Mouse (Mus musculus): ENCODE results near the gene Slco3a1.

Slco3a1 gene

GRCm38 (mm10) chr7:74381051-74381450, 173.5 kb downstream of the Slco3a1 start:
- no peak for DNase-seq (ENCODE audit: low spot score)

GRCm38 (mm10) chr7:74377909-74378308, 176.7 kb downstream of the Slco3a1 start:
- DNase-seq (ENCODE audit: low spot score), result no peak

GRCm38 (mm10) chr7:74376397-74377044, 178.1 kb downstream of the Slco3a1 start:
- no peak for DNase-seq (ENCODE audit: low spot score)

- no peak for DNase-seq (ENCODE audit: low spot score)
These were observed 179.2 kb downstream of the Slco3a1 start for GRCm38 (mm10) chr7:74375174-74375957.

- DNase-seq (ENCODE audit: low spot score), result no peak
These were observed 181.5 kb downstream of the Slco3a1 start for GRCm38 (mm10) chr7:74373056-74373455.

- DNase-seq (ENCODE audit: low spot score), result no peak
These were observed 182.4 kb downstream of the Slco3a1 start for GRCm38 (mm10) chr7:74372141-74372582.

GRCm38 (mm10) chr7:74371656-74372055, 182.9 kb downstream of the Slco3a1 start:
- no peak for DNase-seq (ENCODE audit: low spot score)

- DNase-seq (ENCODE audit: low spot score), result peak; percentile 70
These were observed 183.4 kb downstream of the Slco3a1 start for GRCm38 (mm10) chr7:74371208-74371607.

- DNase-seq (ENCODE audit: low spot score), result peak; percentile 30
These were observed 184.9 kb downstream of the Slco3a1 start for GRCm38 (mm10) chr7:74369657-74370056.

- DNase-seq (ENCODE audit: low spot score), result no peak
These were observed 186.2 kb downstream of the Slco3a1 start for GRCm38 (mm10) chr7:74368256-74368980.

- DNase-seq (ENCODE audit: low spot score), result peak; percentile 80
These were observed 187.2 kb downstream of the Slco3a1 start for GRCm38 (mm10) chr7:74367350-74367749.

- DNase-seq (ENCODE audit: low spot score), result no peak
These were observed 189.0 kb downstream of the Slco3a1 start for GRCm38 (mm10) chr7:74365623-74366022.

GRCm38 (mm10) chr7:74364956-74365355, 189.6 kb downstream of the Slco3a1 start:
- DNase-seq (ENCODE audit: low spot score), result peak; percentile 24

GRCm38 (mm10) chr7:74363440-74363839, 191.1 kb downstream of the Slco3a1 start:
- DNase-seq (ENCODE audit: low spot score), result peak; percentile 59

GRCm38 (mm10) chr7:74361677-74362076, 192.9 kb downstream of the Slco3a1 start:
- DNase-seq (ENCODE audit: low spot score), result no peak

GRCm38 (mm10) chr7:74357027-74357426, 197.6 kb downstream of the Slco3a1 start:
- DNase-seq (ENCODE audit: low spot score), result peak; percentile 66

- peak; percentile 92 for DNase-seq (ENCODE audit: low spot score)
These were observed 199.9 kb downstream of the Slco3a1 start for GRCm38 (mm10) chr7:74354527-74355256.

- no peak for DNase-seq (ENCODE audit: low spot score)
These were observed 200.7 kb downstream of the Slco3a1 start for GRCm38 (mm10) chr7:74353707-74354468.

GRCm38 (mm10) chr7:74353240-74353639, 201.3 kb downstream of the Slco3a1 start:
- DNase-seq (ENCODE audit: low spot score), result peak; percentile 40

GRCm38 (mm10) chr7:74348318-74348890, 206.2 kb downstream of the Slco3a1 start:
- no peak for DNase-seq (ENCODE audit: low spot score)

- no peak for DNase-seq (ENCODE audit: low spot score)
These were observed 207.6 kb downstream of the Slco3a1 start for GRCm38 (mm10) chr7:74347026-74347425.

Data from embryo, embryonic 10 days (tissue).